Mouse (Mus musculus) layer of hippocampus, postnatal 14 days (tissue): ENCODE data around the gene Acot3. TPM values are rescaled to one million over a fixed set of nuclear protein-coding genes. Genes with fewer than 3 reads are reported as not detected.
"Not testable (repeated sequence)": the region's sequence is repeated elsewhere in the genome, so short reads cannot be mapped to it uniquely, and the experiment has no call there.

Experiments
- DNase-seq, 2 experiments: peaks; one replicate each; pipeline ENCODE4 v3.0.0; 2021 to 2022; ENCODE audit warnings: low spot score in 2 of 2, mixed read lengths in 1 of 2
- total RNA-seq, 2 experiments: library from RNA; stranded (reverse); gene quantifications; 2 replicates each; pipeline ENCODE4 v1.2.3; 2021

Acot3 gene
- total RNA-seq, 2 experiments from 2014 or later, result 1.2 to 1.8 TPM

DNA sequence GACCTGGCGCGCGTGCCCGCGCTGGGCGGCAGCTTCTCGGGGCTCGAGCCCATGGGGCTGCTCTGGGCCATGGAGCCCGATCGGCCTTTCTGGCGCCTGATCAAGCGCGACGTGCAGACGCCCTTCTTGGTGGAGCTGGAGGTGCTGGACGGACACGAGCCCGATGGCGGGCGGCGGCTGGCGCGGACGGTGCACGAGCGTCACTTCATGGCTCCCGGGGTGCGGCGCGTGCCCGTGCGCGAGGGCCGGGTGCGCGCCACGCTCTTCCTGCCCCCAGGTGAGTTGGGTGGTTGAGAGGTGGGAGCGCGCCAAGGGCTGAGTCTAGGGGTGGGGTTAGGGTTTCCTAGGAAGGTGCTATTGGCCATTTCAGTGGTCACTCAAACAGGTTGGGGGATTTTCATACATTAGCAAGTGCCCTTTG, 13.2 kb upstream of the Acot3 start, which contains the start of gene Gm49366:
Gm49366 (plus strand) TSS at position 245 of the 421 bp plus-strand sequence.
- DNase-seq, result peak in 1 of 2 experiments; percentile 26

- DNase-seq, result no peak
These were observed 9.7 kb upstream of the Acot3 start for GRCm38 (mm10) chr12:84042248-84042647.

GRCm38 (mm10) chr12:84044045-84044444, 7.9 kb upstream of the Acot3 start:
- DNase-seq, result no peak

- DNase-seq, result no peak
These were observed 5.0 kb upstream of the Acot3 start for GRCm38 (mm10) chr12:84046906-84047305.

DNA sequence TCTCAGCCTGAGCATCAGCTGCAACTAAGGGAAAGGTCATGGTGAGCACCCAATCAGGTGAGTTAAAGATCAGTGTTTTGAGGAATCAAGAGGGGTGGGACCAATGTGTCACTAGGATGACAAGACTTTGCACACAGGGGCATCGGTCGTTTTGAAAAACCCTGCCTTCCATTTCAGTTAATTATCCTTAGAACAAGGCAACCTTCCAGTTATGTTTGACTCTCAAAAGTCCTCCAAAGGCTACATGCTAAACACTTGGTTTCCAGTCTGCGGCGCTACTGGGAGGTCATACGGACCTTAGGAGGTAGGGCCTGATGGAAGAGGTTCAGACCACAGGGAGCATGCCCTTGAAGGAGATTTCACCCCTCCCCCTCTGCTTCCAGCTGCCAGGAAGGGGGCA, 1.2 kb upstream of the Acot3 start:
- not testable (repeated sequence) for DNase-seq

- DNase-seq, result no peak
These were observed 665 bp downstream of the Acot3 start for GRCm38 (mm10) chr12:84052609-84053008.

GRCm38 (mm10) chr12:84053173-84053572, 1.2 kb downstream of the Acot3 start:
- no peak for DNase-seq

DNA sequence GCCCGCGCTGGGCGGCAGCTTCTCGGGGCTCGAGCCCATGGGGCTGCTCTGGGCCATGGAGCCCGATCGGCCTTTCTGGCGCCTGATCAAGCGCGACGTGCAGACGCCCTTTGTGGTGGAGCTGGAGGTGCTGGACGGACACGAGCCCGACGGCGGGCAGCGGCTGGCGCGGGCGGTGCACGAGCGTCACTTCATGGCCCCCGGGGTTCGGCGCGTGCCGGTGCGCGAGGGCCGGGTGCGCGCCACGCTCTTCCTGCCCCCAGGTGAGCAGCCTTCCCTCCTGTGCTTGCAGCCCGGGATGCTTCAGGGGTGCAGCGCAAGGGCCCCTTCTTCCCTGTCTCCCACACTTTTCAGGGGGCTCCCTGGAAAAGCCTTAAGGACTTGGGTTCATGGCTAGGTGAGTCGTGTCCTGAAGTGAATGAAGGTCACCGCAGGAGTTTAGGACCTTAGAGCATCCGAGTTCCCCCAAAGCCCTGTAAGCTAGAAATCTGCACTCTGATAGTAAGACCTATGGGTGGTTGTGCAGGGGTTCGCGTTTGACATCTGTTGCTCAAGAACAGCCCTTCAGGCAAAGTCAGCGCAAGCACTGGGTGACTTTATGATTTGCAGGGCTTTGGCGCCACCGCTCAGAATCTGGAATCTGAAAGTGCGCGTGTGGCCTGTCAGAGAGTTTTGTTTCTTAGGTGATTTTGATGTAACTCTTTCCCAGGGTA, 1.9 kb downstream of the Acot3 start:
- DNase-seq, result no peak

- DNase-seq, result peak in 1 of 2 experiments; percentile 29
These were observed 9.0 kb downstream of the Acot3 start for GRCm38 (mm10) chr12:84060946-84061345.

DNA sequence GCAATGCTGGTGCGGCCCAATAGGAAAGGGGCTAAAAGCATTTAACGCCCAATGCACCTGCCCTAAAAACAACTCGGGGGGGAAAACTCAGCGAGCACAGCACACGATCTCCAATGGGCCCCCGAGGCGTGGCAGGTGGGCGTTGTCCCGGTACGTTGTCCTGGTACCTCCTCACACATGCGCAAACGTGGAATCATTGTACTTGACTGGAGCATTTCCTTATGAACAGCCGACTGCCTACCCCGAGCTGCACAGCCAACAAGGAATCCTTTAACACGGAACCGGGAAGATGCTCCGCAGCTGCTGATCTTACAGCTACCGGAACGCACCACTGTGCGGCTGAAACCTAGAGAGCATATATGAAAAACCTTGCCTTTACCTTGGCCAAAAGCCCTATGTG, 10.4 kb downstream of the Acot3 start:
- no peak for DNase-seq

- DNase-seq, result no peak
These were observed 11.3 kb downstream of the Acot3 start for GRCm38 (mm10) chr12:84063228-84063627.

GRCm38 (mm10) chr12:84063833-84064232, 11.9 kb downstream of the Acot3 start:
- no peak for DNase-seq

DNA sequence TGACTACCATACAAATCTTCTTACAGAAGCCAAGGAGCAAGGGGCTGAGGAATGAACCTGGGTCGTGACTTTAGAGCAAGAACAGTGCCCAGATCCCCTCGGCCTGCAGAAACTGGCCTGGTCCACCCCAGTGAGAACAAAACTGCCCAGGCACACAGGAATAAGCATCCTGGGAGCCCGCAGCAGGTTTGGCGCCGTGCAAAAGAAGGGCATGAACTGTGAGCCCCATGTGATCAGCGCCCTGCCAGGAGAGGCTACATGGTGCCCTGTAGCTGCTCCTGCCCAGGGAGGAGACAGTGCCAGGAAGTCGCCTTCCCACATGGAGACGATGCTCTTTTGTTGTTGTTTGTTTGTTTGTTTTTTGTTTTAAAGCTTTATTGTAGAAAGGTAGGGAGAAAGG, 12.7 kb downstream of the Acot3 start:
- no peak for DNase-seq

DNA sequence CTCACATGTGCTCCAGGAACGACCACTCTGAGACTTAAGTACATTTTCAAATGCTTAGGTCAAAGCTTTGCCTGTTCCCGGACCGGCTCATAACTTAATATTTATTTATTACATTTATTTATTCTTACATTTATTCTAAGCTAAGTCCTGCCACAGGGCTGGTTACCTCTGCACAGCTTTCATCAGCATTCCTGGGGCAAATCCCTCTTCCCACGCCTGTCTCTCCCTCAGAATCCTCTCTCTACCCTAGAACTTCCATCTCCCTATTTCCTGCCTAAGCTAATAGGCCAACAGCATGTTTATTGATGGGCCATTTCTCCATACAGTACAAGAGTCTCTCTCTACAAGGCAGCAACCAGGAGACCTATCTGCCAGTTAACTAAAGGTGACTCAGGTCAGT, 15.8 kb downstream of the Acot3 start:
- DNase-seq, result no peak

DNA sequence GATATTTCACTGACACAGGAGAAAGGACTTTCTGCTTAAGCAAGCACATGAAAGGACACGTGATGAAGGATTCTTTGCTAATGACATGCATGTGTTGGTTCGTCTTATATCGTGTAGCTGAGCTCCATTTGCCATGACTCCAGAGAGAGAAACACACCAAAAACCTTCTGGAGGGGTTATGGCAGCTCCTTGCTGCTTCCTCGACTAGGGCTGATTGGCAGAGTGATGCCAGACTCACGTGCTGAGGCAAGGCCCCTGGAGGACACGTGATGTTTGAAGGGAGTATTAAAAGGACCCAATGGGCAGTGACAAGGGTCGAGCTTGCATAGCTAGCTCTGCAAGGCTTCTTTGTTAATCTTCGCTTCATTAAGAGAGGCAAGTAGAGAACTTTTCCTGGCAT, 16.4 kb downstream of the Acot3 start:
- no peak for DNase-seq

- DNase-seq, result no peak
These were observed 17.0 kb downstream of the Acot3 start, which contains the start of gene Acot5 for GRCm38 (mm10) chr12:84068986-84069385. Gene Acot5 (plus strand): TSS chr12:84069325.

GRCm38 (mm10) chr12:84069582-84069981, 17.6 kb downstream of the Acot3 start:
- DNase-seq, result peak in 1 of 2 experiments; percentile 34

GRCm38 (mm10) chr12:84071696-84072095, 19.8 kb downstream of the Acot3 start:
- peak in 1 of 2 experiments; percentile 64 for DNase-seq

DNA sequence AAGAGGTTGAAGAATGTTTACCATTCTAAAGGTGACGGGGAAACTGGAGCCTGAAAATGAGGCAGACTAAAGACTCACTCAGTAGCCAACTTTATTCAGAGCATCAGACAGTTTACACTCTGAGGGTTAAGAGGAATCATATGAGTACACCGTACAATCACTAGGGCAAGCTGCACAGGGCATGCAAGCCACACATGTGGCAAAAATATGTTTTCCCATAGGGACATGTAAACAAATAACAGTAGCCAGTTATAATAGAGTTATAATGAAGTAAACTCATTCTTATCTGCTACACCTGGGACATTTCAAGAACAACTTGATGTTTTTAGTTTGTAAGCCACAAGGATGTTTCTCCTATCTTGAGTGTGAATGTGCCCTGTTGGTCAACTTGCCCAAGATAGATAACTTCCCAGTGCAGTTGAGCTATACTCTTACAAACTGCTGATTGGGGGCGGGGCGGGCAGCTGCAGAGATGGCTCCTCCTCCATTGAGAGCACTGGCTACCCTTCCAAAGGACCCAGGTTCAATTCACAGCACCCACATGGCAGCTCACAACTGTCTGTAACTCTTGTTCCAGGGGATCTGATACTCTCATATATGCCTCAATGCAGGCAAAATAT, 25.5 kb downstream of the Acot3 start:
- no peak for DNase-seq

DNA sequence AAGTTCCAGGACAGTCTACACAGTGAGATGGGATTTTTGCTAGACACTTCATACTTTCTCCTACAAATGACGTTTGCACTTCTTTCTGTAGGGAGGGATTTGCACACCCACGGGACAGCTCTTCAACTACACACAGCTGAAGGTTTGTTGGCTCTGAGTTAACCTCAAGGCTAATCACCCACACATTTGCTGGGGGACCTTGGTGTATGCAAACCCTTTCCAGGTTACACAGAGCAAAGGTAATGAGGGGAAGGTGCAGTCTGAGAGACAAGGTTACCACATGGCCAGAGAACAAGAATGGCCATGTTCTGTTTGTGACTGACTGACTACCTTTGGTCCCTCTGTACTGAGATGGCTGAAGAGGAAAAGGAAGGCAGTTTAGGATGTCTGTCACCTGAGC, 31.9 kb downstream of the Acot3 start:
- DNase-seq, result no peak

GRCm38 (mm10) chr12:84084581-84084980, 32.6 kb downstream of the Acot3 start:
- no peak for DNase-seq

GRCm38 (mm10) chr12:84094666-84095065, 42.7 kb downstream of the Acot3 start:
- not testable (repeated sequence) for DNase-seq

DNA sequence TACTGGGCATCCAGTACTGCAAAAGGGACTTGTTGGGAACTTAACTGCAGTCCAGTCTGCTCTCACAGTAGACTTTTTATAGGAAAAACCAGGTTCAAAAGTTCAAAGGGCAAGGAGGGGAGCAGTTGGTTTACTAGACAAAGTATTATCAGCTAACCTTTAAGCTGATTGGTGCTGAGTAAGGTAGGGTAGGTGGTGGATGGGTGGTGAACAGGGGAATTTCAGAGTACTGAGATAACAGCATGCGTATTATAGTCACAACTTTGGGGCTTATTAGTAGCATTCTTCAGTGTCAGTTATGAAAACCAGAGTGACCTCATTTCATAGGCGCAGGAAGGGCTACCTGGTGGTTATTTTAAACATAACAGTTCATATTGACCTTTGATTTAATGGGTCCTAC, 47.7 kb downstream of the Acot3 start:
- DNase-seq, result no peak
